Mouse (Mus musculus) kidney, postnatal 0 days (tissue): ENCODE measurements around the gene Adgrg3. TPM values are rescaled to one million over a fixed set of nuclear protein-coding genes. Genes with fewer than 3 reads are reported as not detected.

Source experiments
- ATAC-seq: fragments of 200-750 bp; cut with Nextera tagmentation; replicated peaks from 2 replicates; pipeline ENCODE4 v1.8.0; 2017; ENCODE audit warnings: low read depth, moderate number of reproducible peaks, moderate TSS enrichment, moderate library complexity; ENCODE audit not compliant: low FRiP score
- DNase-seq: peaks from one replicate; pipeline ENCODE4 v3.0.0-alpha.2; 2016; ENCODE audit warnings: low spot score
- H3K27ac ChIP-seq: fragments of 300-500 bp; sonication (generic); 2 replicates; pipeline ENCODE4 v1.5.1; 2014; ENCODE audit warnings: mild to moderate bottlenecking
- H3K27me3 ChIP-seq: fragments of 300-500 bp; sonication (generic); 2 replicates; pipeline ENCODE4 v1.6.1; 2014; ENCODE audit warnings: low read length, mixed read lengths; ENCODE audit not compliant: insufficient read depth
- H3K36me3 ChIP-seq: fragments of 300-500 bp; sonication (generic); 2 replicates; pipeline ENCODE4 v1.6.1; 2014; ENCODE audit warnings: low read length, mixed read lengths; ENCODE audit not compliant: insufficient read depth
- H3K4me1 ChIP-seq: fragments of 300-500 bp; sonication (generic); replicated peaks from 2 replicates; pipeline ENCODE4 v1.6.1; 2014; ENCODE audit warnings: antibody characterized with exemption, low read length, mixed read lengths; ENCODE audit not compliant: insufficient read depth
- H3K4me2 ChIP-seq: fragments of 300-500 bp; sonication (generic); 2 replicates; pipeline ENCODE4 v1.6.1; 2014; ENCODE audit warnings: mild to moderate bottlenecking, low read length, moderate library complexity, mixed read lengths
- H3K4me3 ChIP-seq: fragments of 300-500 bp; sonication (generic); replicated peaks from 2 replicates; pipeline ENCODE4 v1.5.1; 2014; ENCODE audit warnings: low read depth, low read length
- H3K9ac ChIP-seq: fragments of 300-500 bp; sonication (generic); 2 replicates; pipeline ENCODE4 v1.6.1; 2014; ENCODE audit warnings: low read depth, low read length
- H3K9me3 ChIP-seq: fragments of 300-500 bp; sonication (generic); replicated peaks from 2 replicates; pipeline ENCODE4 v1.6.1; 2016; ENCODE audit warnings: low read length, inconsistent platforms, mixed read lengths
- CTCF ChIP-seq: IDR thresholded peaks from 2 replicates; pipeline ENCODE4 v1.5.1; 2016; ENCODE audit warnings: antibody characterized with exemption, low read depth, mild to moderate bottlenecking, moderate library complexity
- WGBS: fragments of 180-500 bp; shearing (Covaris S2); extraction: QIAGEN DNeasy Blood & Tissue Kit; methylation state at CpG from one replicate; pipeline ENCODE4 v1.1.7; 2014; 5-methylcytosine and 5-hydroxymethylcytosine counted together
- polyA plus RNA-seq: library from polyadenylated mRNA; unstranded; fragments of >200 nt; fragmentation: Nextera tagmentation; extraction: Ambion mirVana; gene quantifications from 2 replicates; pipeline ENCODE4 v1.2.1, GENCODE M21; 2015

Adgrg3 gene
- polyA plus RNA-seq, 1 experiment from 2014 or later: 3.7 TPM

GRCm38 (mm10) chr8:95047884-95048680 lies 30.6 kb downstream of the Adgrg3 start:
- H3K4me2 ChIP-seq: no peak overlapping the region

GRCm38 (mm10) chr8:95049636-95050035 lies 32.1 kb downstream of the Adgrg3 start:
- Histone ChIP-seq H3K36me3 (no peaks in the 10 kb centered on the region), H3K9me3 (no peaks in the 10 kb centered on the region), H3K4me2 (no peak overlapping the region), H3K9ac (no peak overlapping the region), H3K4me3 (no peak overlapping the region), H3K27ac (no peak overlapping the region), H3K27me3 (no peaks in the 10 kb centered on the region), H3K4me1 (no peaks in the 10 kb centered on the region)
- DNase-seq: no peak
- 61% methylated on average over 2 of the region's 2 CpGs for WGBS
- TF ChIP-seq CTCF: no peak
- no peak for ATAC-seq

More at GRCm38 (mm10) chr8:95047884-95048680, 30.6 kb downstream of the Adgrg3 start:
- DNase-seq (no peak), ATAC-seq (no peak)
- Histone ChIP-seq H3K27ac (no peak overlapping the region), H3K4me1 (0 out of 2 replicates have a peak, but pooled peaks cover 2% of the 10 kb centered on the region), H3K4me3 (no peak overlapping the region), H3K36me3 (no peaks in the 10 kb centered on the region), H3K27me3 (no peaks in the 10 kb centered on the region), H3K9ac (no peak overlapping the region), H3K9me3 (no peaks in the 10 kb centered on the region)
- WGBS: 69% methylated on average over 6 of the region's 6 CpGs
- TF ChIP-seq CTCF: no peak

- H3K9ac ChIP-seq: no peak overlapping the region
- H3K9me3 ChIP-seq: no peaks in the 10 kb centered on the region
- H3K4me2 ChIP-seq: no peak overlapping the region
- DNase-seq (no peak), ATAC-seq (0 out of 2 replicates have a peak, but pooled peaks have one; percentile 5)
- no peaks in the 10 kb centered on the region for H3K27me3 ChIP-seq
- H3K27ac ChIP-seq: no peak overlapping the region
- TF ChIP-seq CTCF: no peak
- WGBS: 62% methylated on average over 6 of the region's 6 CpGs
- H3K36me3 ChIP-seq: no peaks in the 10 kb centered on the region
- no peak overlapping the region for H3K4me3 ChIP-seq
- no peaks in the 10 kb centered on the region for H3K4me1 ChIP-seq
These were observed 36.9 kb downstream of the Adgrg3 start for GRCm38 (mm10) chr8:95054438-95054837.

- Histone ChIP-seq H3K36me3 (no peaks in the 10 kb centered on the region), H3K4me3 (no peak within 1 kb of the TSS), H3K9me3 (no peaks in the 10 kb centered on the region), H3K27ac (no peak within 1 kb of the TSS), H3K9ac (no peak within 1 kb of the TSS), H3K4me1 (no peaks in the 10 kb centered on the region), H3K27me3 (no peaks in the 10 kb centered on the region), H3K4me2 (no peak within 1 kb of the TSS)
- peak; percentile 61; the same call in 1 of the 2 replicates for ATAC-seq
- peak; percentile 54 for DNase-seq
- TF ChIP-seq CTCF: no peak
- 13% methylated on average over 2 of the region's 2 CpGs for WGBS
These were observed 37.5 kb downstream of the Adgrg3 start, which contains the start of gene Drc7 for GRCm38 (mm10) chr8:95054927-95055510. TSS of gene Drc7 (plus strand) at chr8:95055103.

GRCm38 (mm10) chr8:95056414-95056813 lies 38.9 kb downstream of the Adgrg3 start:
- Histone ChIP-seq H3K9ac (no peak overlapping the region), H3K27me3 (no peaks in the 10 kb centered on the region), H3K36me3 (no peaks in the 10 kb centered on the region), H3K4me2 (no peak overlapping the region), H3K9me3 (no peaks in the 10 kb centered on the region), H3K27ac (no peak overlapping the region), H3K4me1 (no peaks in the 10 kb centered on the region), H3K4me3 (no peak overlapping the region)
- DNase-seq: no peak
- TF ChIP-seq CTCF: no peak
- no peak for ATAC-seq
- 81% methylated on average over 5 of the region's 5 CpGs for WGBS

- no peak overlapping the region for H3K4me2 ChIP-seq
- no peaks in the 10 kb centered on the region for H3K4me1 ChIP-seq
- ATAC-seq: no peak
- no peaks in the 10 kb centered on the region for H3K9me3 ChIP-seq
- no peaks in the 10 kb centered on the region for H3K27me3 ChIP-seq
- TF ChIP-seq CTCF: no peak
- DNase-seq: no peak
- H3K9ac ChIP-seq: no peak overlapping the region
- H3K4me3 ChIP-seq: no peak overlapping the region
- H3K36me3 ChIP-seq: no peaks in the 10 kb centered on the region
- WGBS: 64% methylated on average over 6 of the region's 6 CpGs
- no peak overlapping the region for H3K27ac ChIP-seq
These were observed 41.2 kb downstream of the Adgrg3 start for GRCm38 (mm10) chr8:95058661-95059060.
